Mouse (Mus musculus): Measurements from ENCODE around the gene Etl4. TPM values are rescaled to one million over a fixed set of nuclear protein-coding genes. Genes with fewer than 3 reads are reported as not detected.

Gene Etl4
- total and polyA plus RNA-seq, 2 experiments = 3.5 to 5.5 TPM

DNA sequence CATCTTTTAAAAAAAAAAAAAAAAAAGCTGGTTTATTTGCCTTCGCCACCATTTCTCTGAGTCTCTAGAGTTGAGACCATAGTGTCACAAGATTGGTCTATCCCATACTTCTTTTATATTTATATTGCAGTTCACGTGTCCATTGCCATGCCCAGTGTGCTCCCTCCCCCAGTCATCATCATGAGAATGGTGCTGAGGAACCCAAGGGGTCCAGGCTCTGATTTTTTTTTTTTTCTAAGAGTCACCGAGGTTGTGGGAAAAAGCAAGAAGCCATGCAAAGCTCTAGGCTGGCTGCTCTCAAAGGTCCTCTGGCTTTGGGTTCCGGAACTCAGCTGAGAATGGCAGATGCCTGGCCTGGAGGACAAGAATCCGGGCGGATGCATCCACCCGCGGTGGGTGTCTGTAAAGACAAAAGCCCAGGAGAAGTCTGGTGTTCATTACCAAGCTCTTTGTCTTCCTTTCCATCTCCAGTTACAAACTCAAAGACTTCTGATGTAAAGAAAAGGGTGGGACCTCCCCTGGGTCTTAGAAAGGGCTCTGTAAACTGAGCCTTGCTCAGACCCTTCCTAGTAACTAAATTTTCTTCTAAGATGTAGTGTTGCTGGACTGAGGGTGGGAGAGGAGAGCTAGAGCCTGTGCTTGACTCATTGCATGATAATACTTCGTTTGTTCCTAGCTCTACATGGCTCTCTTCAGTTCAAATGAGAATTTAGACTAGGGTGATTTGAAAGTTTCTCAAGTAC is 745.2 kb downstream of the Etl4 start:
- no peak for TF ChIP-seq CTCF (IDR thresholded peaks at IDR 0.05; ENCODE audit: low read depth, low read length)
- no peak for TF ChIP-seq POLR2A (IDR thresholded peaks at IDR 0.05; ENCODE audit: extremely low read depth, insufficient read depth, low read length)
- DNase-seq (ENCODE audit: extremely low read depth, low read depth, low spot score) = no peak
- H3K36me3 ChIP-seq (ENCODE audit: control insufficient read depth, insufficient read depth, low read length) = no peaks in the 10 kb centered on the region
- no peaks in the 10 kb centered on the region for H3K79me2 ChIP-seq (ENCODE audit: control insufficient read depth, insufficient read depth, low read length)
- H3K27ac ChIP-seq (replicated peaks; ENCODE audit: insufficient read depth, low read depth, low read length) = no peak overlapping the region
- no peaks in the 10 kb centered on the region for H3K4me1 ChIP-seq (ENCODE audit: control insufficient read depth, insufficient read depth, low read length)
- 79% methylated on average over 9 of the region's 9 CpGs for WGBS
- no peaks in the 10 kb centered on the region for H3K27me3 ChIP-seq (ENCODE audit: control insufficient read depth, insufficient read depth, low read length)
- no peak overlapping the region for H3K4me3 ChIP-seq (ENCODE audit: insufficient read depth, low read depth, low read length)
- no peak overlapping the region for H3K9ac ChIP-seq (ENCODE audit: low read depth, low read length)

DNA sequence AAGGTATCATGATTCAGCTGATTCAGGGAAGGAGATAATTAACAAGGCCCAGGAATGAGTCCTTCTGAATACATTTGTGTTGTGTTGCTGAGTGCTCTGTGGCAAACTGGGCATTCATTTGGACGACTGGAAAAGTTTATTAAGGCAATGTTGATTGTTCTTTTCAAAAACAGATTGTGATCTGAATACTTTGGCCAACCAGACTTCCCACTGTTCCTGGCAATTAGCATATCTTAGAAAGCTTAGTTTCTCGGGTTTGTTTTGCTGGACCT is 745.7 kb downstream of the Etl4 start:
- no peak for DNase-seq (ENCODE audit: extremely low read depth, low read depth, low spot score)
- no peak overlapping the region for H3K4me3 ChIP-seq (ENCODE audit: insufficient read depth, low read depth, low read length)

GRCm38 (mm10) chr2:20657856-20658255 is 748.3 kb downstream of the Etl4 start:
- no peaks in the 10 kb centered on the region for H3K4me1 ChIP-seq (ENCODE audit: control insufficient read depth, insufficient read depth, low read length)
- 45% methylated on average over 3 of the region's 3 CpGs for WGBS

More for the DNA sequence above, 745.7 kb downstream of the Etl4 start:
- Histone ChIP-seq H3K36me3 (ENCODE audit: control insufficient read depth, insufficient read depth, low read length) (no peaks in the 10 kb centered on the region), H3K27ac (replicated peaks; ENCODE audit: insufficient read depth, low read depth, low read length) (no peak overlapping the region), H3K79me2 (ENCODE audit: control insufficient read depth, insufficient read depth, low read length) (no peaks in the 10 kb centered on the region), H3K9ac (ENCODE audit: low read depth, low read length) (no peak overlapping the region), H3K27me3 (ENCODE audit: control insufficient read depth, insufficient read depth, low read length) (no peaks in the 10 kb centered on the region), H3K4me1 (ENCODE audit: control insufficient read depth, insufficient read depth, low read length) (no peaks in the 10 kb centered on the region)
- WGBS = 56% methylated on average over 2 of the region's 2 CpGs
- no peak for TF ChIP-seq POLR2A (IDR thresholded peaks at IDR 0.05; ENCODE audit: extremely low read depth, insufficient read depth, low read length)
- no peak for TF ChIP-seq CTCF (IDR thresholded peaks at IDR 0.05; ENCODE audit: low read depth, low read length)

DNA sequence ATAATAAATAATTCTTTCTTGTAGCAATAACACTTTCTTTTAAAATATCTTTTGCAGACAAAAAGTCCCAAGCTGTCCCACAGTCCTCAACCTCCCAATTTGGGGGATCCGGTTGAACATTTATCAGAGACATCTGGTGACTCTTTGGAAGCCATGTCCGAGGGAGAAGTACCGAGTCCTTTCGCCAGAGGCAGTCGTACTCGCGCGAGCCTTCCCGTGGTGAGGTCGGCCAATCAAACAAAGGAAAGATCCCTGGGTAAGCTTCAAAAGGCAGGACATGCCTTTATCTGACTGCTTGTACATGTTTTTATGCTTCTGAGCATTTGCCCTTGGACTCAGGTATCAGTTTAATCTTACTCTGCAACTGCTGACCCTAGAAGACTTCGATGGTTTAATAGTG is 752.3 kb downstream of the Etl4 start:
- TF ChIP-seq POLR2A (IDR thresholded peaks at IDR 0.05; ENCODE audit: extremely low read depth, insufficient read depth, low read length) (no peak), CTCF (IDR thresholded peaks at IDR 0.05; ENCODE audit: low read depth, low read length) (no peak)
- Histone ChIP-seq H3K4me1 (ENCODE audit: control insufficient read depth, insufficient read depth, low read length) (no peaks in the 10 kb centered on the region), H3K9ac (ENCODE audit: low read depth, low read length) (no peak overlapping the region), H3K27me3 (ENCODE audit: control insufficient read depth, insufficient read depth, low read length) (no peaks in the 10 kb centered on the region), H3K79me2 (ENCODE audit: control insufficient read depth, insufficient read depth, low read length) (no peaks in the 10 kb centered on the region), H3K4me3 (ENCODE audit: insufficient read depth, low read depth, low read length) (no peak overlapping the region), H3K36me3 (ENCODE audit: control insufficient read depth, insufficient read depth, low read length) (no peaks in the 10 kb centered on the region; the same call in 1 of the 2 replicates), H3K27ac (replicated peaks; ENCODE audit: insufficient read depth, low read depth, low read length) (no peak overlapping the region)
- WGBS = 97% methylated on average over 11 of the region's 11 CpGs
- no peak for DNase-seq (ENCODE audit: extremely low read depth, low read depth, low spot score)

More at GRCm38 (mm10) chr2:20657856-20658255, 748.3 kb downstream of the Etl4 start:
- Histone ChIP-seq H3K27ac (replicated peaks; ENCODE audit: insufficient read depth, low read depth, low read length) (no peak overlapping the region), H3K79me2 (ENCODE audit: control insufficient read depth, insufficient read depth, low read length) (no peaks in the 10 kb centered on the region), H3K36me3 (ENCODE audit: control insufficient read depth, insufficient read depth, low read length) (no peaks in the 10 kb centered on the region), H3K4me3 (ENCODE audit: insufficient read depth, low read depth, low read length) (no peak overlapping the region), H3K9ac (ENCODE audit: low read depth, low read length) (no peak overlapping the region), H3K27me3 (ENCODE audit: control insufficient read depth, insufficient read depth, low read length) (no peaks in the 10 kb centered on the region)
- DNase-seq (ENCODE audit: extremely low read depth, low read depth, low spot score) = peak; percentile 69
- TF ChIP-seq CTCF (IDR thresholded peaks at IDR 0.05; ENCODE audit: low read depth, low read length) (no peak), POLR2A (IDR thresholded peaks at IDR 0.05; ENCODE audit: extremely low read depth, insufficient read depth, low read length) (no peak)

DNA sequence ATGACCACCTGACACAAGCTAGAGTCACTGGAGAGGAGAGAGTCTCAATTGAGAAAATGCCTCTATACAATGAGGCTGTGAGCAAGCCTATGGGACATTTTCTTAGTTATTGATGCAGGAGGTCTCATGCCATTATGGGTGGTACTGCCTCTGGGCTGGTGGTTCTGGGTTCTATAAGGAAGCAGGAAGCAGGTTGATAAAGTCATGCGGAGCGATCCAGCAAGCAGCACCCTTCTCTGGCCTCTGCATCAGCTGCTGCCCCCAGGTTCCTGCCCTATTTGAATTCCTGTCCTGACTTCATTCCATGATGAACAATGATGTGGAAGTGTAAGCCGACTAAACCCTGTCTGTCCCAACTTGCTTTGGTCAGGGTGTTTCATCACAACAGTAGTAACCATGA is 753.1 kb downstream of the Etl4 start:
- Histone ChIP-seq H3K27me3 (ENCODE audit: control insufficient read depth, insufficient read depth, low read length) (no peaks in the 10 kb centered on the region), H3K36me3 (ENCODE audit: control insufficient read depth, insufficient read depth, low read length) (no peaks in the 10 kb centered on the region; the same call in 1 of the 2 replicates), H3K4me3 (ENCODE audit: insufficient read depth, low read depth, low read length) (no peak overlapping the region), H3K9ac (ENCODE audit: low read depth, low read length) (no peak overlapping the region), H3K27ac (replicated peaks; ENCODE audit: insufficient read depth, low read depth, low read length) (no peak overlapping the region), H3K4me1 (ENCODE audit: control insufficient read depth, insufficient read depth, low read length) (no peaks in the 10 kb centered on the region), H3K79me2 (ENCODE audit: control insufficient read depth, insufficient read depth, low read length) (no peaks in the 10 kb centered on the region)
- WGBS = 83% methylated on average over 3 of the region's 3 CpGs
- TF ChIP-seq CTCF (IDR thresholded peaks at IDR 0.05; ENCODE audit: low read depth, low read length) = no peak
- TF ChIP-seq POLR2A (IDR thresholded peaks at IDR 0.05; ENCODE audit: extremely low read depth, insufficient read depth, low read length) = no peak
- no peak for DNase-seq (ENCODE audit: extremely low read depth, low read depth, low spot score)

GRCm38 (mm10) chr2:20665309-20665971 is 755.9 kb downstream of the Etl4 start:
- no peaks in the 10 kb centered on the region for H3K27me3 ChIP-seq (ENCODE audit: control insufficient read depth, insufficient read depth, low read length)
- 55% methylated on average over 5 of the region's 5 CpGs for WGBS
- no peak overlapping the region for H3K4me3 ChIP-seq (ENCODE audit: insufficient read depth, low read depth, low read length)
- H3K9ac ChIP-seq (ENCODE audit: low read depth, low read length) = no peak overlapping the region
- H3K79me2 ChIP-seq (ENCODE audit: control insufficient read depth, insufficient read depth, low read length) = no peaks in the 10 kb centered on the region
- no peaks in the 10 kb centered on the region for H3K4me1 ChIP-seq (ENCODE audit: control insufficient read depth, insufficient read depth, low read length)
- no peak overlapping the region for H3K27ac ChIP-seq (replicated peaks; ENCODE audit: insufficient read depth, low read depth, low read length)
- H3K36me3 ChIP-seq (ENCODE audit: control insufficient read depth, insufficient read depth, low read length) = no peaks in the 10 kb centered on the region; the same call in 1 of the 2 replicates
- TF ChIP-seq POLR2A (IDR thresholded peaks at IDR 0.05; ENCODE audit: extremely low read depth, insufficient read depth, low read length) (no peak), CTCF (IDR thresholded peaks at IDR 0.05; ENCODE audit: low read depth, low read length) (no peak)
- DNase-seq (ENCODE audit: extremely low read depth, low read depth, low spot score) = no peak
